Mouse (Mus musculus): ENCODE results near the gene Xpc.

DNA sequence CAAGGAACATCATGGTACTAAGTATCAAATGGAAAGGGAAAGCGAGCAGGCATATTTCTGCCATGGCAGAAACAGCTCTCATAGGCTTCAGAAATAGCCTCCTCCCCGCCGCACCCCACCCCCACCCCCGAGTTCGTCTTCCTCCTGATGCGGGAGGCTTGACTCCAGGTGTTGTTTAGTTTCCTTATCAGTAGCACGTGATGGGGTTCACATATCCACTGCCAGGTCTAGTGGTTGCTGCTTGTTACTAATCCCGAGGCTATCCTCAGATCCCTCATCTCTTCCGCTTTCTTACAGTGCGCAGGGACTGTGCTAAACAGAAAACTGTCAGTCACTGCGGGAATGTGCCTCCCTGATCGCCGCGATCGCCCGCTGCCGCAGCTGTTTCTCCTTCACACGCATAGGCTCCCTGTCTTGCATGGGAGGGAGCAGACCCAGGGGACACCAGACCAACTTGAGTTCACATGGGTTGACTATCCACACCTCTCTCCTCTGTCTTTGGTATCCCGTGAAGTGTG lies 74.5 kb downstream of the Xpc start:
- TF ChIP-seq POLR2A (IDR thresholded peaks at IDR 0.05; ENCODE audit: control insufficient read depth in 1 of 2, insufficient read depth in 1 of 2, low read depth in 1 of 2, low read length in 2 of 2, poor library complexity in 1 of 2) (no peak), MYB (IDR thresholded peaks at IDR 0.05; ENCODE audit: low read depth, low read length) (no peak), E2F4 (IDR thresholded peaks at IDR 0.05; ENCODE audit: borderline replicate concordance, low read depth, low read length) (no peak), ZMIZ1 (IDR thresholded peaks at IDR 0.05; ENCODE audit: low read depth, low read length) (no peak)
